Mouse (Mus musculus) C2C12 (cell line): Measurements from ENCODE around the gene Hpse2.

Source experiments
- CTCF ChIP-seq: IDR thresholded peaks from one replicate; pipeline ENCODE4 v1.5.1; 2011; ENCODE audit not compliant: control insufficient read depth, insufficient read depth, insufficient read length
- FOSL1 ChIP-seq: IDR thresholded peaks from one replicate; pipeline ENCODE4 v1.8.0; 2011; ENCODE audit warnings: mild to moderate bottlenecking, low read length; ENCODE audit not compliant: poor library complexity, insufficient read depth, severe bottlenecking
- MAX ChIP-seq: IDR thresholded peaks from one replicate; pipeline ENCODE4 v1.6.1; 2011; ENCODE audit warnings: mild to moderate bottlenecking, control low read depth
- MYOD1 ChIP-seq: IDR thresholded peaks from one replicate; pipeline ENCODE4 v1.6.1; 2011; ENCODE audit warnings: low read depth; ENCODE audit not compliant: control insufficient read depth, insufficient read length
- MYOG ChIP-seq: IDR thresholded peaks from one replicate; pipeline ENCODE4 v1.6.1; 2011; ENCODE audit not compliant: control insufficient read depth, insufficient read length; ENCODE audit errors: extremely low read depth
- USF1 ChIP-seq: IDR thresholded peaks from one replicate; pipeline ENCODE4 v1.6.1; 2011; ENCODE audit warnings: low read depth, mild to moderate bottlenecking, control low read depth, moderate library complexity

DNA sequence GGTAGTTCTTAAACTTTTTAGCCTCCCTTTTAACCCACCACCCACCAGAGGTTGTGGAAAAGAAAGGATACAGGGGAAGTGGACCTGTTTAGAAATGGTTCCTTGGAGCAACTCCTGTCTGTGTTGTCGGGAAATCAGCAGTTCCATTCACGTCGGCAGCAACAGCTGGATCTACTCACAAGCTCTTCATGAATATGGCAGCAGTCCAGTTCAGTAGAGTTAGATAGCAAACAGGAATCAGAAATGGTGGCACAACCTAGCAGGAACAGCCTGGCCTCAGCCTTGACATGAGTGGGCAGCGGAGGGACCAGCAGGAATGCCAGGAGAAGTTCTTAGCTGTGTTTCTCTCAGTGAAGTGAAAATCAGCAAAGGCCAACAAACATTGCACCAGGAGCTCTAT is 278.4 kb downstream of the Hpse2 start:
- no peak for TF ChIP-seq CTCF
- TF ChIP-seq MYOG = no peak
- TF ChIP-seq MAX = no peak
- TF ChIP-seq FOSL1 = no peak
- no peak for TF ChIP-seq MYOD1
- TF ChIP-seq USF1 = no peak
